In the genomic region with DNA sequence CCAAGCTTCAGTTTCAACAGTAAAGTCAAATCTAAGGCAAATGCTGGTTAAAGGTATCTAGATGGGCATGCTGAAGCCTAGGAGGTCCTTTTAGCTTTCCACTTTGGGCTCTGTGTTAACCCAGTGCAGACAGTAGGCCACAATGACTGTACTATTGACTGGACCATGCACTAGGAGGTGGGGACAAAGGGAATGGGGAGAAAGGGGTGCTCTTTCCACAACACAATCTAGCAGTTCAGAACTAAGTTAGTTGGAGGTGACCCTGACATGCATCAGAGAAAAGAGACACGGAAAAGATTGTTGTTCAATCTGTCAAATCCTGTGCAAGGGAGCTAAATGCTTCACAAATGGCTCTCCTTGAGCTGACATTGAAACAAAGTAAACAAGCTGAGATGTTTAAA, we compare ENCODE assay signal across 8 mouse cellular contexts. TPM values are rescaled to one million over a fixed set of nuclear protein-coding genes. Genes with fewer than 3 reads are reported as not detected.
DNase-seq lines count a peak whose midpoint lies in the region; ATAC-seq and TF ChIP-seq lines count a peak whose summit lies in the region.

No protein-coding gene starts in this region.

- H3K36me3 ChIP-seq in C2C12 (ENCODE audit: control insufficient read depth, insufficient read depth) = peaks cover 62% of the 10 kb centered on the region
- peaks cover 32% of the 10 kb centered on the region for H3K36me3 ChIP-seq in embryonic facial prominence, embryonic 14.5 days (ENCODE audit: control insufficient read depth, insufficient read depth, low read length)
- H3K36me3 ChIP-seq in hindbrain, embryonic 15.5 days = 0 out of 2 replicates have a peak, but pooled peaks cover 4% of the 10 kb centered on the region
- peaks cover 7% of the 10 kb centered on the region; the same call in 1 of the 2 replicates for H3K36me3 ChIP-seq in liver, embryonic 15.5 days (replicated peaks)

- no peak for TF ChIP-seq CTCF in C2C12 (IDR thresholded peaks at IDR 0.05; ENCODE audit: control insufficient read depth, insufficient read depth, insufficient read length)

- H3K79me2 ChIP-seq in C2C12 (ENCODE audit: control insufficient read depth, insufficient read depth) = peaks cover 100% of the 10 kb centered on the region

- peak overlapping the region; percentile 59 for H3ac ChIP-seq in C2C12 (ENCODE audit: control insufficient read depth, insufficient read length, low read depth)

- H3K79me3 ChIP-seq in C2C12 (ENCODE audit: low read depth) = peaks cover 94% of the 10 kb centered on the region

- peak overlapping the region; percentile 57 for H3K4me2 ChIP-seq in embryonic facial prominence, embryonic 14.5 days (ENCODE audit: low read depth, low read length)
- peak overlapping the region; percentile 91 for H3K4me2 ChIP-seq in hindbrain, embryonic 15.5 days
- peak overlapping the region; percentile 92 for H3K4me2 ChIP-seq in liver, embryonic 15.5 days

- H3K27me3 ChIP-seq in C2C12 (ENCODE audit: control insufficient read depth, insufficient read depth, insufficient read length) = no peaks in the 10 kb centered on the region
- no peaks in the 10 kb centered on the region for H3K27me3 ChIP-seq in embryonic facial prominence, embryonic 14.5 days (replicated peaks; ENCODE audit: control insufficient read depth, insufficient read depth, low read length)
- H3K27me3 ChIP-seq in hindbrain, embryonic 15.5 days = no peaks in the 10 kb centered on the region
- peaks cover 32% of the 10 kb centered on the region for H3K27me3 ChIP-seq in liver, embryonic 15.5 days

- peak; percentile 38 for DNase-seq in cerebellum, adult 11-12 months
- no peak for DNase-seq in cerebellum, postnatal 4 days (ENCODE audit: low spot score in 2 of 2)
- no peak for DNase-seq in embryonic facial prominence, embryonic 14.5 days (ENCODE audit: low spot score)
- DNase-seq in skeletal muscle tissue, adult 2 months (ENCODE audit: low read depth, low spot score) = peak; percentile 37
- DNase-seq in spleen, postnatal 10 days (ENCODE audit: low spot score in 2 of 2) = no peak

- ATAC-seq in embryonic facial prominence, embryonic 14.5 days (ENCODE audit: low read depth) = no peak
- ATAC-seq in hindbrain, embryonic 15.5 days (ENCODE audit: low FRiP score, low read depth) = no peak
- ATAC-seq in liver, embryonic 15.5 days (ENCODE audit: insufficient read depth) = no peak

- peak overlapping the region; percentile 71 for H3K9ac ChIP-seq in embryonic facial prominence, embryonic 14.5 days (ENCODE audit: low read depth, low read length)
- H3K9ac ChIP-seq in hindbrain, embryonic 15.5 days = peak overlapping the region; percentile 66
- peak overlapping the region; percentile 68; the same call in 1 of the 2 replicates for H3K9ac ChIP-seq in liver, embryonic 15.5 days

- peak overlapping the region; percentile 74 for H3K4me3 ChIP-seq in C2C12 (ENCODE audit: insufficient read depth, poor library complexity, severe bottlenecking)
- H3K4me3 ChIP-seq in embryonic facial prominence, embryonic 14.5 days (ENCODE audit: low read depth, low read length) = peak overlapping the region; percentile 83
- H3K4me3 ChIP-seq in hindbrain, embryonic 15.5 days = peak overlapping the region; percentile 83
- H3K4me3 ChIP-seq in liver, embryonic 15.5 days (replicated peaks) = peak overlapping the region; percentile 63

- peak overlapping the region; percentile 90 for H3K27ac ChIP-seq in embryonic facial prominence, embryonic 14.5 days (replicated peaks; ENCODE audit: low read depth, low read length)
- H3K27ac ChIP-seq in hindbrain, embryonic 15.5 days (replicated peaks) = peak overlapping the region; percentile 95
- H3K27ac ChIP-seq in liver, embryonic 15.5 days (replicated peaks) = peak overlapping the region; percentile 72

- peaks cover 32% of the 10 kb centered on the region for H3K4me1 ChIP-seq in embryonic facial prominence, embryonic 14.5 days (ENCODE audit: control insufficient read depth, insufficient read depth, low read length)
- H3K4me1 ChIP-seq in hindbrain, embryonic 15.5 days (replicated peaks) = peaks cover 63% of the 10 kb centered on the region
- peaks cover 26% of the 10 kb centered on the region for H3K4me1 ChIP-seq in liver, embryonic 15.5 days (replicated peaks)

- H3K9me3 ChIP-seq in embryonic facial prominence, embryonic 14.5 days (ENCODE audit: control insufficient read depth, low read length) = no peaks in the 10 kb centered on the region
- no peaks in the 10 kb centered on the region for H3K9me3 ChIP-seq in hindbrain, embryonic 15.5 days
- H3K9me3 ChIP-seq in liver, embryonic 15.5 days (replicated peaks) = no peaks in the 10 kb centered on the region

- 8% methylated on average over 1 of the region's 1 CpGs for WGBS in embryonic facial prominence, embryonic 14.5 days
- 0% methylated on average over 1 of the region's 1 CpGs for WGBS in hindbrain, embryonic 15.5 days
- 69% methylated on average over 1 of the region's 1 CpGs for WGBS in liver, embryonic 15.5 days (ENCODE audit: insufficient replicate concordance)

TF ChIP-seq in C2C12, 6 proteins besides CTCF, POLR2A, EP300 and RAD21:
- TF ChIP-seq MYOD1 (IDR thresholded peaks at IDR 0.05; ENCODE audit: control insufficient read depth, insufficient read length, low read depth) (no peak), MYOG (IDR thresholded peaks at IDR 0.05; ENCODE audit: control insufficient read depth, extremely low read depth, insufficient read length) (no peak), USF1 (IDR thresholded peaks at IDR 0.05; ENCODE audit: low read depth) (no peak), MAX (IDR thresholded peaks at IDR 0.05) (no peak), CEBPB (IDR thresholded peaks at IDR 0.05; ENCODE audit: low read depth) (no peak), FOSL1 (IDR thresholded peaks at IDR 0.05; ENCODE audit: insufficient read depth, low read length, poor library complexity, severe bottlenecking) (no peak)

RNA-seq across cellular contexts. Expression of a gene that starts 7.3 kb away (rescaled TPM):
- polyA plus RNA-seq in C2C12 (2012; fragmentation: generic; extraction: Trizol) = 4.6 TPM
- 14.8 and 16.1 TPM in 2 replicates for polyA plus RNA-seq in embryonic facial prominence, embryonic 14.5 days (2014; fragmentation: Nextera tagmentation; extraction: Ambion mirVana)
- 9.0 and 9.5 TPM in 2 replicates for polyA plus RNA-seq in hindbrain, embryonic 15.5 days (2015; fragmentation: Nextera tagmentation; extraction: Ambion mirVana)
- 1.1 and 1.2 TPM in 2 replicates for polyA plus RNA-seq in liver, embryonic 15.5 days (2015; fragmentation: Nextera tagmentation; extraction: Ambion mirVana)

RNA-seq across cellular contexts. Expression of a gene that starts 32.4 kb away (rescaled TPM):
- 12.6 TPM for polyA plus RNA-seq in C2C12 (2012; fragmentation: generic; extraction: Trizol)
- 6.7 and 6.8 TPM in 2 replicates for polyA plus RNA-seq in embryonic facial prominence, embryonic 14.5 days (2014; fragmentation: Nextera tagmentation; extraction: Ambion mirVana)
- polyA plus RNA-seq in hindbrain, embryonic 15.5 days (2015; fragmentation: Nextera tagmentation; extraction: Ambion mirVana) = 4.0 and 4.1 TPM in 2 replicates
- 8.6 and 9.2 TPM in 2 replicates for polyA plus RNA-seq in liver, embryonic 15.5 days (2015; fragmentation: Nextera tagmentation; extraction: Ambion mirVana)

RNA-seq across cellular contexts. Expression of a gene that starts 51.0 kb away (rescaled TPM):
- 3.8 TPM for polyA plus RNA-seq in C2C12 (2012; fragmentation: generic; extraction: Trizol)
- 53.6 and 55.0 TPM in 2 replicates for polyA plus RNA-seq in embryonic facial prominence, embryonic 14.5 days (2014; fragmentation: Nextera tagmentation; extraction: Ambion mirVana)
- 28.3 and 28.8 TPM in 2 replicates for polyA plus RNA-seq in hindbrain, embryonic 15.5 days (2015; fragmentation: Nextera tagmentation; extraction: Ambion mirVana)
- polyA plus RNA-seq in liver, embryonic 15.5 days (2015; fragmentation: Nextera tagmentation; extraction: Ambion mirVana) = 3.2 and 4.9 TPM in 2 replicates

Comparison
In these comparisons a context has a peak if more than half of its experiments do, and no peak if none do; other contexts are left out.
1. DNase-seq: peak in cerebellum, adult 11-12 months (single experiment) and skeletal muscle tissue, adult 2 months (single experiment); none in cerebellum, postnatal 4 days (0 of 2), embryonic facial prominence, embryonic 14.5 days (single experiment) and spleen, postnatal 10 days (0 of 2).
2. Peak in every context shown above with its lines, with median percentiles within 50 percentile points of each other: H3K4me3 ChIP-seq, H3K27ac ChIP-seq, H3K4me2 ChIP-seq and H3K9ac ChIP-seq.